Mouse (Mus musculus): Measurements from ENCODE around the gene Ngb. TPM values are rescaled to one million over a fixed set of nuclear protein-coding genes. Genes with fewer than 3 reads are reported as not detected.

Gene Ngb
- polyA plus RNA-seq, 1 experiment from 2014 or later: 6.6 TPM

Other genes with a start within 250 kb of the Ngb start
- gene Irf2bpl, start 217.7 kb downstream of the Ngb start, polyA plus RNA-seq (2015; fragmentation: Nextera tagmentation; extraction: Ambion mirVana): 28.8 and 34.2 TPM in 2 replicates
- gene Cipc, start 155.5 kb downstream of the Ngb start, polyA plus RNA-seq (2015; fragmentation: Nextera tagmentation; extraction: Ambion mirVana): 18.9 and 20.2 TPM in 2 replicates
- 0.14 and 0.15 TPM in 2 replicates for gene Zdhhc22, start 112.1 kb downstream of the Ngb start, polyA plus RNA-seq (2015; fragmentation: Nextera tagmentation; extraction: Ambion mirVana)
- 0.13 TPM in 1 of 2 replicates, not detected in the other for gene Tmem63c, start 81.2 kb downstream of the Ngb start, polyA plus RNA-seq (2015; fragmentation: Nextera tagmentation; extraction: Ambion mirVana)
- 42.6 and 44.2 TPM in 2 replicates for gene Gstz1, start 44.6 kb upstream of the Ngb start, polyA plus RNA-seq (2015; fragmentation: Nextera tagmentation; extraction: Ambion mirVana)
- 15.6 and 15.9 TPM in 2 replicates for gene Pomt2, start 45.4 kb upstream of the Ngb start, polyA plus RNA-seq (2015; fragmentation: Nextera tagmentation; extraction: Ambion mirVana)
- 1.5 and 1.8 TPM in 2 replicates for gene Samd15, start 97.2 kb upstream of the Ngb start, polyA plus RNA-seq (2015; fragmentation: Nextera tagmentation; extraction: Ambion mirVana)
- gene Tmed8, start 97.9 kb upstream of the Ngb start, polyA plus RNA-seq (2015; fragmentation: Nextera tagmentation; extraction: Ambion mirVana): 2.4 and 2.7 TPM in 2 replicates
- gene Noxred1, start 136.2 kb upstream of the Ngb start, polyA plus RNA-seq (2015; fragmentation: Nextera tagmentation; extraction: Ambion mirVana): 0.55 and 0.57 TPM in 2 replicates
- 40.8 and 41.7 TPM in 2 replicates for gene Vipas39, start 163.7 kb upstream of the Ngb start, polyA plus RNA-seq (2015; fragmentation: Nextera tagmentation; extraction: Ambion mirVana)
- 202 and 207 TPM in 2 replicates for gene Ahsa1, start 163.9 kb upstream of the Ngb start, polyA plus RNA-seq (2015; fragmentation: Nextera tagmentation; extraction: Ambion mirVana)
- 0.92 and 1.0 TPM in 2 replicates for gene Ism2, start 197.2 kb upstream of the Ngb start, polyA plus RNA-seq (2015; fragmentation: Nextera tagmentation; extraction: Ambion mirVana)